Mouse (Mus musculus) spleen, postnatal 36 days (tissue): ENCODE data around the gene 1700016C15Rik.

ENCODE experiments used
- DNase-seq, 2 experiments: peaks; one replicate each; pipeline ENCODE4 v3.0.0; 2022; ENCODE audit warnings: low spot score in 2 of 2, mixed read lengths in 1 of 2

Gene 1700016C15Rik

DNA sequence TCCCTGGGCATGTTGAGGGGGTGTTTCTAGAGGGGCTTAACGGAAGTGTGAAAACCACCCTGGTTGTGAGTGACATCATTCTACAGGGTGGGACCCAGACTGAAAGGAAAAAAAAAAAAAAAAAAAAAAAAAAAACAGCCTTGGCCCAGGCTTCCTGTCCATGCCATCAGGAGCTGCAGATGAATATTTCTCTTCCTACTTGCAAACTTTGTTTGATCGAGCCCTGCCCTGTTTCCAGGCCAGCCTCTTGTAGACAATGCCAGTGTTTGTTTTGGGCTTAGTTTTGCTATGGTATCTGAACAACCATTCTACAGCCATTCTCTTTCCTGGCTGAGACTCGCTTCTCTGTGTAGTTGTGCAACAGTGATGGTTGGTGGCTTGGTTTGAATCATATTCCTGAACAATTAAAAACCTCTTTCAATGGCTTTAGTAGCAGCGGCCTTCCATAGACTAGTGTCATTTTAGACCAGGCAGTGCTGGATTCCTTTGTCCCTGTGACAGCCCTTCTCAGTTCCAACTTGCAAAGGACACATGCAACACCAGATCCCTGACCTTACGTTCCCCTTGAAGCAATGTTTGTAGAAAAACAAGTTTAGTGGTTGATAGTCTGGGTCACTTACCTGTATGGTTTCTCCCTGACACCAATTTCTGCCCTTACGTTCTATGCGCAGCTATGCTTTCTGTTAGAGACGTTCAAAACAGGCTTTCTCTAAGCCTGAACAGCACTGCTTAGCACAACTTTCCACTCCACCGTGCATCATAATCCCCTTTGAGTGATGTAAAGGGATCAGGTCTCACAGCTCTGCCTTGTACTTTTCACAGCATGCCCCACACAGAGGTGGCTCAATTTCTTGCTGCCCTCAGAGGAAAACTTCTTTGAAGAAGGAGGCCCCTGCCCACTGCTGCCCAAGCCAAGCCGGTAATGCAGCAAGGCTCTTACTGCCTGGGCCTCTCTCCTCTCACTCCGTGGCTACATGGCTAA, at the start of gene 1700016C15Rik:
Gene 1700016C15Rik (plus strand): TSS at position 772 of the 982 bp plus-strand sequence.
- no peak for DNase-seq

DNA sequence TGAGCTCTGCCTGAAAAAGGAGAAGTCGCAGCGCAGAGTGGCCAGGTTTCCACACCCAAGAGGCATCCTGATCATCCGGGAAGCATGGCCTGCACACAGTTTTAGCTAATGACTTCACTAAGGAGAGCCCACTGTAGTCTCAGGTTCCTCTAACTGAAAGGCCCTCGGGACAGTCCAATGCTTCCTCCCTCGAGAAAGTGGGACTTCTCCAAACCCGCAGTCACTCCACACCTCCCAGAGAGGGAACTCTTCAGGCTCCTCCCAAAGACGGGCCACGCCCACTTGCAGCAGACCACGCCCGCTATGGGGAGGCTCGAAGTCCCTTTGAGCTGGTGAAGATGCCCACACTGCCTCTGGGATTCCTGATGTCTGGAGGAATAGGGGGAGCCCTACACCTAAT, 48.4 kb upstream of the 1700016C15Rik start:
- DNase-seq = peak; percentile 36 to 60

DNA sequence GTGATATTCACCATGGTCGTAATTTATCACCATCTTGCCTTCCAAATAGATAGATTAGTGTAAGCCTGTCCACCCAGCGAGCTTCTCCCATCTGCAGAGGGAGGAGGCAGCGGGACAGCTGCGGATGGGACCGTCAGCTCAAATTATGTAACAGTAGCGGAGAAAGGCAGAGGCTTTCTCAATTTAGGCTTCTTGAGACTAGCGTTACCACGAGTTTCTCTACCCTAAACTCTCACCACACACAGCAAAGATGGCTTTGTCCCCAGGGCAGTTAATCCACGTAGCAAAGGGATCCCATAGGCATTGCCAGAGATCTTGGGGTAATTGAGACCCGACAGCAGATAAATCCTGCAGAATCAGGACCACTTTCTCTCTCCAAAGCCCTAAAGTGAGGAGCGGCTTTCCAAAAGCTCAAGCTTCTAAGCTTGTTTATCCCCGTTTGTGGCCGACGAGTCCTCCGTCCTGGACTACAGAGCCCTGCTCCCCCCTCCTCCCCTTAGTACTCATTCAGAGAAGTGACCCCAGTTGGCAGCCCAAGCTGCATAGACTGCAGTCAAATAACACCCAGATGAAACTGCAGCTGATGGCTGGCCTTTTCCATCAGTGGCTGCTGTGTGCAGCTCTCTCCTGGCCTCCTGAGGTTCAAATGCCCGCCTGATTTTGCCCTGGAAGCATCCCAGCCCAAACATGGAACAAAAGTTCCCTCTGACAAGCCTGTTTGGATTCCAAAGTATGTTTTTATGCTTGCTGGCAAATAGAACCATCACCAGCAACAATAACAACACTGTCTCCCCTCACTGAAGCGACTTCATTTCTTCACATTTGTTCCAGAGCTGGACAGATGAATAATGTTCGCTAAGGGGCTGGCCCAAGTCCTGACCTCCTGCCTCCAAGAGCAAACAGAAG, 45.4 kb upstream of the 1700016C15Rik start:
- DNase-seq = no peak

DNA sequence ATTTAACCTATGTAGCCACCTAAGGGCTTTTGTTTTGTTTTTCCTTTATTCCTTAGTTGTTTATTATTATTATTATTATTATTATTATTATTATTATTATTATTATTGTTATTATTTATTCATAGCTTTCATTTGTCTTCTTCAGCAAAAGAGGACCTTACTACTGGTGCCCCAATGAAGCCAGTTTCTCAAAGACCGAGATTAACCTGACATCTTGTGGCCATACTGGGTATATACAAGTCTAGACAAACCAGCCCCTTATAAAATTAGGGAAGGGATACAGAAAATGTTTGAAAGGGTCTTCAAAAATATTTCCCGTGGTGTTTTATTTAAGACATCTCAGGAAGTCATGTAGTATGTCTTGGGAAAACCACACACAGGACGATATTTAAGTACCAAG, 44.7 kb upstream of the 1700016C15Rik start:
- DNase-seq = peak; percentile 29 to 41

DNA sequence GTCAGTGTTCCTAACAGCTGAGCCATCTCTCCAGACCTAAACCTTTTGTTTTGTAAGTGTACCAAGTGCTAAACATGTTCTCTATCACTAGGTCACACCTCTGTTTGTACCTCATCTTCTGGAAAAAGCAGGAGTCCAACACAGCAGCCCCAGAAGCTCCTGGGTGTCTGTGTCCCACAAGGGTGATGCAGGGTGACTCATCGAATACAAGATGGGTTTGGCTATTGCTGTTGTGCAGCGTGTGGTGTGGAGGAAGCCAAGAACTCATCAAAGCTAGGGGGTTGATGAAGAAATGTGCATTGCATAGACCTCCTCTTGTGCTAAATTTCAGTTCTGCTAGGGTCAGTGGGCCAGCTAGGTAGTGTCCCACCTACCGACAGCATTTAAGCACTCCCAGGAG, 43.5 kb upstream of the 1700016C15Rik start:
- no peak for DNase-seq

DNA sequence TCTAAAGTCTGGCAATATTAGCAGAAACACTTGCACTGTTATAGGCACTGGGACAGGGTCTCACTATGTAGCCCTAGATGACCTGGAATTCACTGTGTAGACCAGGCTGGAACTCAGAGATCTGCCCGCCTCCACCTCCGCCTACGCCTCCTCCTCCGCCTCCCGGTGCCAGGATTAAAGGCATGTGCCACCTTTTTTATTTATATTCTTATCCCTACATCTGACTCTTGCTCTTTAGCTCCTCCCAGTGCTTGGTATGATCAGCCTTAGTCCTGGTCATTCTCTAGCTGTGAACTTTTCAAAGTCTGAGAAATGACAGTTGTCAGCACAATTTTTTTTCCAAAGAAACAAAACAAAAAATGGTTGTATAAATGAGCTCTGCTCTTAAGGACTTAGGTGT, 42.6 kb upstream of the 1700016C15Rik start:
- no peak for DNase-seq

DNA sequence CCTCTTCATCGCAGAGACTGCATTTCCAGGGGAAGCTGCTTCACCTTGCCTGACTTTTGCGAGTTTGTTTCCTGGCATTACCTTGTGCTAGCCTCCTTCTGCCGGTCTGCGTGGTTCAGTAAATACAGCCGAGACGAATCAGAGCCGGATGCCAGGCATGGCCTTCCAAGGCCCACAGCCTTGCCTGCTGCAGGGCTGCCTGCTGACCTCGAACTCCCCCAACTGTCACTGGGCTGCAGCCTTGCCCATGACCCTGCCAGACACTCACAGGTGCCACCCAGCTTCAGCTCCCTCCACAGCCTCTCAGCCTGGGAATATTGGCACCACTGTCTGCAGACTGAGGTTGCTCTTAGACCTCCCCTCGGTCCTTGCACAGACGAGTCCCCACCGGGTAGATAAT, 37.1 kb upstream of the 1700016C15Rik start:
- no peak for DNase-seq

DNA sequence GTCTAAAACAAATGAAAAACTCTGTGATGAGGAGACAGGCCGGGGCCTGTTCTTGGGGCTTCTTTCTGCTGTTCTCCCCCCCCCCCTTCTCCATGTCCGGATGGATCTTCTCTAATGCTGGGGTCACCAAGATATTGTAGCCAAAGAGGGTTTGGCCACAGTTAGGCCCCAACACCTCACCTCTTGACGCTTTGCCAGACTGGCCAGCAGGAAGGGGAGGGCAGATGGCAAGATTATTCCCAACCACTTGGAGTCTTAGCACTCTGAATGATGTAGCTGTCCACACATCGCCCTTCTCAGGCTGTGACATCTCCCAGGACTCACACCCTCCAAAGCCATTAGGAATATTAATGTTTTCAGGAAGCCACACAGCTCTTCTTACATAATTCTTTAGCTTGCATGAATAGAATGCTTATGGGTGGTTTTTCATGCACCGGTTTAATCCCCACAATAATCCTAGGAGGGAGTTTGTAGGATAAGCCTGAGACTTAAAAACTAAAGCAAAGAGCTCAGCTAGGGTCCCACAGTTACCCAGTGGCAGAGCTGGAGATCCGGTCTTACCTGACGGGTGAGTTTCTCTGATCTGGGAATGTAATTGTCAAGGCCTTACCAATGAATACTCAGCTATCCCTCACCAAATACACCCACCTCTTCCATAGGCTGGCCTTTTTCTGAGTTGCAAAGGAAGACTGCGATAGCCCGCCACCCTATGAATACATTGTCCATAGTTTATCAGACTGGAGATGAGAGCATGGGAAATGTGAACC, 35.9 kb upstream of the 1700016C15Rik start:
- DNase-seq = no peak

DNA sequence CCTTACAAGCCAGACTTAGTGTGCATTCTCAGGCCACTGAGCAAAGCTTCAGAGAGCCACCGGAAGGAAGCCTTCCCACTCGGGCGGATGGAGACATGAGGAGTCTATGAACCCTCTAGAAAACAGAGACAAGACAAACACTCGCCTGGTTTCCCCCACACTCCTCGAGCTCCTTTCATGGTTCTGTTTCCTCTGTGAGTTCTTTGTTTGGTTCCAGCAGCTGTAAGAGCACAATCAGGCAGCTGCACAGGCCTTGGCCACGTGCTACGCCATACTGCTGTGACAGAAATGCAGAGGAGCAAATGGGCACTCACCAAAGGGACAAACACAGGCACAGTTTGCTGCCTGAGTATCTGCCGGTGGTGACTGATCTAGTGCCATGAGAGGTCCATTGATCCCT, 29.1 kb upstream of the 1700016C15Rik start:
- DNase-seq = no peak

DNA sequence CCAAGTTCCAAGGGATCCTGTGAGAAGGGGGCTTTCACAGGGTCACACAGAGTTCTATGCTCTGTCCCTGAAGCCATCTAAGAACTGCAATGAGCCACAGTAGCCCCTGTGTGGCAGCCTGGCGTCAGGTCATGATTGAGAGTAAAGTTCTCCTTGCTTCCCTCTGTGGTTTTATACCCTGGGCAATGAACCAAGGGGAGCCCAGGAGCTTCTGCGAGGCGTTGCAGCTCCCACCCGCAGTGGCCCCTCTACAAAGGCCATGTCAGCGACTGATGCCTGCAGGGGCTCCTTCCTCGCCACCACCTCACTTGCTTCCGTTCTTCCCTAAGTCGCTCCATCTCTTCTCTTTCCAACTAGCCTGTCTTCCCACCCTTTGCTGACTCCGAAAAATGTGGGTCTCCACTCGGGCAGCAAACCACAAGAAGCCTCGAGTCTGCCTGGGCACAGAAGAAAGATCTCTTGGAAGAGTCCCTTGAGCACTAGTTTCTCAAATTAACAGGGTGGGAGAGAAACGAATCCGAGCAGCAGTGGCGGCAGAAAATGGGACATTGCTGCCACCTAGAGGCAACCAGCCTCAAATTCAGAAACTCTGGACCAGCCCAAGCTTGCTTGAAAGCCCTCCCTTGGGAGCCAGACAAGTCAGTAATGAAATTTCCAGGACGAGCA, 27.0 kb upstream of the 1700016C15Rik start:
- peak; percentile 57 to 59 for DNase-seq

DNA sequence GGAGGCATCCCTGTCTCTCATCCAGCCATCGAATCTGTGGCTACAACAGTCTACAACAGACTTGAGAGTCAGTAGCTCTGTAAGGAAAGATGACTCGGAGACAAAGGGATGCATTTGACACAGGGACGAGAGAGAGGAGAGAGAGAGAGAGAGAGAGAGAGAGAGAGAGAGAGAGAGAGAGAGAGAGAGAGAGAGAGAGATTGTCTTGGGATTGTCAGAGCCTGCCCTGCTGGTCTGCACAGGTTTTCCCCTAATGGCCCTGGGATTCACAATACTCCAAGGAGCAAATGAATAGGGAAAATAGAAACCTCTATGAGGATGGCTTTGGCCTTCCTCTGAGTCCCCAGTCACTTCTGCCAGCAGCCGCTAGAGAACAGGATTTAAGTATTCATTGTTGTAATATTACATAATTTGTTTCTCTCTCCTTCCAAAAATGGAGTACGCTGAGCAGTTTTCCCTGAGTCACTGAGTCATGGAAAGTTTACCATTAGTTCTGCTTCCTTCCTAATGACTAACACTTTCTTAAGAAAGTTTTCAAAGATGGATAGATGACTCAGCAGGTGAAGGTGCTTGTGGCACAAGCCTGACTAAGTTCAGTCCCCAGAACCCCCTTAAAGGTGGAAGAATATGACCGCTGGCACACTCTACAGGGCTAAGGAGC, 26.3 kb upstream of the 1700016C15Rik start:
- DNase-seq = no peak

DNA sequence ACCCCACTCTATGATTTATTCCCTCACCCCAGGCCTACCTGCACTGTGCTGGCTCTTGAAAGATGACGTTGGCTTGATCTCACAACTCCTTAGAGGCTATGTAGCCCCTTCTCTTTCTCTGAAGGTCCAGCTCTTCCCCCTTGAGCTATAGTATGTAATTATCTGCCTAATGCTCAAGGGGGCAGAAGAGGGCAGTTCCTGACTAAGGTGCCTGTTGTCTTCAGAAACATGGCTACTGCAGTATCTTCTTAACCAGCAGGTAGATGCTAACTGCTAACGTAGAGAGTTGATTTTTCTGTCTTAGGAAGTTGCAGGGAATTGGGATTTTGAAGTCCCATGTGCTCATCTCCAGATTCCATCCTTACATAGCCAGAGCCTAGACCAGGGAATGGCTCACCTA, 24.4 kb upstream of the 1700016C15Rik start:
- no peak for DNase-seq

DNA sequence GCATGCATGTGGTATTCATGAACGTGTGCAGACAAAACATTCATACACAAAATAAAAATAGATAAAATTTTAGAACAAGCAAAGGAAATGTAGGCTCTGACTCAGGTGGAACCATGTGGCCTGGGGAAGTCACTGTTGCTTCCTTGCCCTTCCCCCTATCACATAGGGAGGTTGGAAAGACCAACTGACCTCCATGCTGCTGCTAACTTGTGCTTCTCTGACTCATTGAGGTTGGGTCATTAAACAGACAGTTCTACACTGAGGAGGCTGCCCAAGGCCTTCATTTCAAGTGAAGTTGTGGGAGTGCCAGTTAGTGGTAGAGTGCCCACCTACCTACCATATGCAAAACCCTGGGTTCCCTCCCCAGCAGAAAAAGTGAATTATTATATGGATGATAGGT, 22.0 kb upstream of the 1700016C15Rik start:
- no peak for DNase-seq

DNA sequence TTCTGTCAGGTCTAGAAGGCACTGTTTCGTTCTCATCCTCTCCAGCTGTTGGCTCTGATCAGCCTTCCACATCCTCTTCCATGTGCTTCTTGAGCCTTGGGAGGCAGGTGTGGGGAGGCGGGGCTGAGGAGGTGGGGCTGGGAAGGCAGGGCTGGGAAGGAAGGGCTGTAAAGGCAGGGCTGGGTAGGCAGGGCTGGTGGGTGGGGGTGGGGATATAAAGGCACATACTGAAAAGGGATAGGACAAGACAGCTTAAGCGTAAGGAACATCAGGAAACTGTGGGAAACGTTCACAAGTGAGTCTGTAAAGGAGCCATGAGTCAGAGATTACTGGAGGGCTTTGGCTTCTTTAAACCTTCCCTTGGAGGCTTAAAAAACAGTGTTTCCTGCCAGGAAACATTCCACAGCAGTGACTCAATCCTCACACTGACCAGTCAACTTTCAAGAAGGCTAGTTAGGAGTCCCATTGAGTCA, 21.0 kb upstream of the 1700016C15Rik start:
- DNase-seq = no peak

DNA sequence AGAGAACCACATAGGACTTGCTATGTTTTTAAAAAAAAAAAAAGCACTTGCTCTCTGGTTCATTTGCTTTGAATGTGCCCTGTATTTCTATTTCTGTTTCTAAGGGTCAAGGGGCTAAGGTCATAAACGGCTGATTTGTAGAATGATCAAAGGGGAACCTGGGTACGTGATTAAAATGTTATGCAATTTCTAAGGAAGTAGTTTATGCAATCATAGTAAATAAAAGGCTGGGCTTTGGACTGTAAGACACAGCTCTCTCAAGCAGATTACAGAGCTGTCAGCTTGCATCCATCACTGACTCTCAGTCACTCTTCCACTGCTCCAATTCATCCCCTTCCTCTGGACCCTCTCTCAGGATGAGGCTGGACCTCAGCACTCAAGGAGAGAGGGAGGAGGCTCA, 18.6 kb upstream of the 1700016C15Rik start:
- no peak for DNase-seq

DNA sequence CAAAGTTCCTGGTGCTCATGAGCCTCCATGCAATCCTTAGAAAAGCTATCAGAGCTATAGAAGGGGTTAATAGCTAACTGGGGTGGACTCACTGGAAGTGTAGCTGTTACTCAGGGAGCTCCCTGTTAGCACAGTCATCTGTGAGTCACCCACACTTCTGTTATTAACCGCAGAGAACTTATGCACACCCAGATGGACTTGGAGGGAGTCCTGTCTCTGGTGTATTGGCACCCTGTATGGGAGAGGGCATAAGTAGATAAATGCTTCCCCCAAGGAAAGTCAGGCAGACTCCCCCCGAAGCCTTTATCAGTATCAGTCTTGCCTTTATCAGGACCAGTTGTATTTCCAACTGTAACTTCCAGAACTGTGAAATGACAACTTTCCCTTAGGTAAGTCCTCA, 18.2 kb upstream of the 1700016C15Rik start:
- no peak for DNase-seq

DNA sequence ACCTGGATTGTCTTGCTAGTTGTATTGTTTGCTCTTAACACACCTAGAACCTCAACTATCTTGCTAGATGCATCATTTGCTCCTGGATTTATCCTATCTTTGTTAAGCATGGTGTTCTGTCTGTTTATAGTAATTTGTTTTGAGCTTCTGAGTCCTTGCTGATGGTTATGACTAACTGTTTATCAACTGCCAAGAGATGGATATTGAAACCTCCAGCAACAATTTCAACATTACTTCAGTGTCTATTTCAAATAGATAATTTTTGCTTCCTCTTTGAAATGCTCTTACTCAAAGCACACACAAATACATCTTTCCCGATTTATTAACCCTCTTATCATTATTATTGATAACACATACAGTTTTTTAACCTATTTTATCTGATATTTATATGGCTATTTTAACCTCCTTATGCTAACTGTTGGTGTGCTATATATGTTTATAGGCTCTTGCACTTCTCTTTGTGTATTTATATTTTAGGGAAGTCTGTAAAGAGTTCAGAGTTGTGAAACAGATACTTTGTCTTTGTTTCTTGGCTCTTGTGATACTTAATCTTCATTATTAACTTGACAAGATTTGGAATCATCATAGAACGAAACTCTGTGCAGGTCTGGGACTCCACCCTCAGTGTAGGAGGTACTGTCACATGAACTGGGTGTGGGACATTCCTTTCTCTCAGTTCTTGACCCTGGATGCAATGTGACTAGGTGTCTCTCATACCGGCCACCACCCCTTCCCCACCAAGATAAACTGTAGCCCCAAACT, 15.8 kb upstream of the 1700016C15Rik start:
- no peak for DNase-seq

DNA sequence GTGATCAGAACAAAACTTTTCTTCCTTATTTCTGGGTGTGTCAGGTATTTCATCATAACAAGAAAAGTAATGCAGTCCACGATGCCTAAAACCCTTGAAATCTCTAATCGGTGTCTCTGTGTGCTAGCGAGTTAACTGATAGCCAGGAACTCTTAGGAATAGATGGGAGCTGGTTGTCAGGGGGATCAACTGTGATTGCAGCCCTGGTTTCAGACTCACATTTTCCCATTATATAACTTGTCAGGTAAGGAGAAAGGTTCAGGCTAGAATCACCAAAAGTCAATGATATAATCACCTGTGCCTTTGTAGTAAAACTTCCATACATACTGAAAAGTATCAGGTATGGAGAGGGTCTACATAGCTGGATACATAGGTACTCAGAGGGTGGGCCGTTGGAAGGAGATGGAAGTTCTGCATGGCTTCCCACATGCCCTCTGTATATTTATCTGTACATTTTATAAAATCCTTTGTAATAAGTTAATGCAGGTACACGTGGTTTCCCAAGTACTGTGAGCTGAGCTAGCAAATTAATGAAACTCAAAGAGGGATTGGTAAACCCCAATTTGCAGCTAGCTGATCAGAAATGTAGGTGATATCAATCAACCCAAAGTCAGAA, 15.1 kb upstream of the 1700016C15Rik start:
- DNase-seq = no peak

DNA sequence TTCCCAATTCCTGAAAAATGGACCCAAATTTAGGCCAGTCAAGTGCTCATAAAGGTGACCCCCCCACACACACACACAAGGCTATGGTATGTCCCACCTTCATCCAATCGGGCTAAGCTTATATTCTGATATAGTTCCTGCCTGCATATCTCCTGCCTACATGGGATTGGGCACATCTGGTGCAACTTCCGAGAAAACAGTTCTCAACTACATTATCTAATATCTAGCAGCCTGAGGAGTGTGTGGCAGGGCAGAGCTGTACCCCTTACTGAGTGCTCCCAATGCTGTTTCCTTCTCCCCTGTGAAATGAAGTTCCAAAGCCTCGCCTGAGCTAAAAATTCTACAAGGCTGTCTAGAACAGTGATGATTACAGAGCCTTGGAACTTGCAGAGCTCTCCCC, 13.2 kb upstream of the 1700016C15Rik start:
- no peak for DNase-seq
